Mouse (Mus musculus): Measurements from ENCODE around the gene Ppm1n. TPM values are rescaled to one million over a fixed set of nuclear protein-coding genes. Genes with fewer than 3 reads are reported as not detected.

Ppm1n gene
- polyA plus RNA-seq, 1 experiment: 0.05 TPM

DNA sequence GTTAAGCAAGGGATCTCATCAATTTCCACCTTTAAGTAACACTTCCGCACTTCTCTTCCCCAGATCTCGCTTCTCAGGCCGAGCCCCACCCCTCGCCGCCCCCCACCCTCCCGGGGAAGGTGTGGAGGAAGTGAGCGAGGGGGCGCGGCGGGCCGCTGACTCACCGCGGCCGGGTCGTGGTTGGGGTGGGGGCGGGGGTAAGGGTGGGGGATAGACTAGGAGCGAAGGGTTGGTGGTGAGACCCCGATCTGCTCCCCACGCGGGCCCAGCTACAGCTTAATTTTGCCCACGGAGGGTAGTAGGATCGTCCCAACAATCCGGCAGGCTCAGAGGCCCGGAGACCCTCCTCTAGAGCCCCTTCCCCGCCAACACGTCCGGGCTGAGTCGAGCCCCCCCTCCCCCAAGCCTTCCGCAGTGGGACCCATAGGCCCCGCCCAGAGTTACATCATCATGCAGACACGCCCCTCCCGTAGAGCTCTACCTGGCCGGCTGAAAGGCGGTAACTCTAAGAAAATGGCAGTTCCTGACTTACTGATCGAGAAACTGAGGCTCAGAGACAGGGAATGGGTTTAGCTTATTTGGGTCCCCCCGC lies 7.6 kb downstream of the Ppm1n start:
- Histone ChIP-seq H3K79me2 (ENCODE audit: control insufficient read depth, insufficient read depth) (peaks cover 44% of the 10 kb centered on the region), H3K27me3 (ENCODE audit: control insufficient read depth, insufficient read depth, insufficient read length) (no peaks in the 10 kb centered on the region), H3K4me3 (ENCODE audit: insufficient read depth, poor library complexity, severe bottlenecking) (peak overlapping the region; percentile 74), H3K36me3 (ENCODE audit: control insufficient read depth, insufficient read depth) (peaks cover 10% of the 10 kb centered on the region), H3ac (ENCODE audit: control insufficient read depth, insufficient read length, low read depth) (peak overlapping the region; percentile 89), H3K79me3 (ENCODE audit: low read depth) (peaks cover 32% of the 10 kb centered on the region)
- TF ChIP-seq USF1 (IDR thresholded peaks at IDR 0.05; ENCODE audit: low read depth) (no peak), CEBPB (IDR thresholded peaks at IDR 0.05; ENCODE audit: low read depth) (peak; percentile 36)

DNA sequence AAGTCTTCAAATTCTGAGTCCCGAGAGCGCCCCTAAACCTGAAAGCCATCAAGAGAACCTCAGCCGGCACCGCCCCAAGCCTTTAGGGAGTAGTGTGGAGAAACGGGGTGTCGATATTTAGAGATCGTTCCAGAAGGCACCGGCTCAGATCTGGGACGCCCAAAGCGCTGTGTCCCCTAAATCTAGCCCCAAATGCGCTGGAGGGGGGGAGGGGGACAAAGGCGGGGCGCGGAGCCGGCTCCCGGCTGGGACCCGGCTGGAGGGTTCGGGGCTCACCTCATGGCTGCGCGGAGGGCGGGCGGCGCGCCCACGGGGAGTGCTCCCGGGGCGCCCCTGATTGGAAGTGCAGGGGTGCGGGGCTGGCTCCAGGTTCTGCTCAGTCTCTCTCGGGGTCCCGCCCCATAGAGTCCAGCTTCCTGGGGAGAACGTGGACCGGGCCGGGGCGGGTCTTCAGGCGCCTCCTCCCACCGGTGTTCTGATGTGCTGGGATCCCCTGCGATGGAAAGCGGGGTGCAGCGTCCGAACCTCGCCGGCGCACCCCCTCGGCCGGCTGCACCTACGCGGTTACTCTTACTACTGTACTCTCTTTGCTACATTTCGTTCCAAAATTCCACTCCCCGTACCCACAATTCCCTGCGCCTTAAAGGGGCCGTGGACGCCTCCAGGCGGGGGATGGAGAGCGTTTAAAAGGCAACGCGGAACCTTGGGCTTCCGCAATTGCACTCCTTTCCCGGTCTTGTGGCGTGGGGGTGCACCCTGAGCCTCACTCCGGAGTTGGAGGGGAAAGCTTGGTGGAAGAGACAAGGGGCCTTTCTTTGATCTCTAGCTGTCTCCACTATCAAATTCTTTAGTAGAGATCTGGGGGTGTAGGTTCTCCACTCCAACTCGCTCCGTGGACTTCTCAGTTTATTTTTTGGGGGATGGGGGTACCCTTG lies 8.4 kb downstream of the Ppm1n start, which contains the start of gene Vasp:
TSS of gene Vasp (minus strand) at position 580 of the 935 bp plus-strand sequence.
- Histone ChIP-seq H3ac (ENCODE audit: control insufficient read depth, insufficient read length, low read depth) (peak within 1 kb of the TSS; percentile 89), H3K36me3 (ENCODE audit: control insufficient read depth, insufficient read depth) (peaks cover 10% of the 10 kb centered on the region), H3K79me2 (ENCODE audit: control insufficient read depth, insufficient read depth) (peaks cover 51% of the 10 kb centered on the region), H3K79me3 (ENCODE audit: low read depth) (peaks cover 36% of the 10 kb centered on the region), H3K27me3 (ENCODE audit: control insufficient read depth, insufficient read depth, insufficient read length) (no peaks in the 10 kb centered on the region), H3K4me3 (ENCODE audit: insufficient read depth, poor library complexity, severe bottlenecking) (peak within 1 kb of the TSS; percentile 74)
- TF ChIP-seq USF1 (IDR thresholded peaks at IDR 0.05; ENCODE audit: low read depth) (no peak), FOSL1 (IDR thresholded peaks at IDR 0.05; ENCODE audit: insufficient read depth, low read length, poor library complexity, severe bottlenecking) (no peak), CTCF (IDR thresholded peaks at IDR 0.05; ENCODE audit: control insufficient read depth, insufficient read depth, insufficient read length) (no peak), MAX (IDR thresholded peaks at IDR 0.05) (no peak), MYOD1 (IDR thresholded peaks at IDR 0.05; ENCODE audit: control insufficient read depth, insufficient read length, low read depth) (no peak), MYOG (IDR thresholded peaks at IDR 0.05; ENCODE audit: control insufficient read depth, extremely low read depth, insufficient read length) (no peak)

DNA sequence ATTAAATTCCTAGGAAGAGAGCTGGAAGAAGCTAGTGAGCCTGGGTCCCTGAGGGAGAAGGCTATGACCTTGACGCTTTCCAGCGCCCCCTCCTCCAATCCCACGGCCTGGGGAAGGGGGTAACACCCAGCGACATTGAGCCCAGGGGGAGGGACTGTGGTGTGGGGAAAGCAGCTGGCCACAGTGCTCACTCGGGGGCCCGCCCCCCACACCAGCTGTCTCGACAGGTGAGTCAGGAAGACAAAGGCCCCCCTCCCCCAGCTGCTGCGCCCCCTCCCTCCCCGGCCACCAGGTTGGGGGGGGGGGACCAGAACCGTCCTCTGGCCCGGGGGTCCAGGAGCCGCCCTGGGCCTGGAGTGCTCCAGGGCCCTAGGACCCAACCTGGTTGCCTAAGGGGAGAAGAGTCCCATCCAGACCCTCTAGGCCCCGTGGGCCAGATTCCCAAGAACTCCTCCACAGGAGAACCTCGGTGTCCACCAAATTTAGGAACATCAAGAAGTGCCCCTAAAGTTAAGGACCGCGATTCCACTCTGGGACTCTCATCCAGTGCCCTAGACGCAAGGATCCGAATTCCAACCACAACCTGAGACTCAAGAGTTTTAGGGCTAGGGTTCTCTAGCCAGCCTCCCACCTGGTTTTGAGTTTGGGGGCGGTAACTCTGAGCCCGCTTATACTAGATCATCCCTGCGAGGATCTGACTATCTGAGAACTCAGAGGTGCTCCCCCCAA lies 9.2 kb downstream of the Ppm1n start:
- H3K27me3 ChIP-seq (ENCODE audit: control insufficient read depth, insufficient read depth, insufficient read length): no peaks in the 10 kb centered on the region
- H3K36me3 ChIP-seq (ENCODE audit: control insufficient read depth, insufficient read depth): peaks cover 10% of the 10 kb centered on the region
- H3K79me3 ChIP-seq (ENCODE audit: low read depth): peaks cover 40% of the 10 kb centered on the region
- peaks cover 60% of the 10 kb centered on the region for H3K79me2 ChIP-seq (ENCODE audit: control insufficient read depth, insufficient read depth)
- TF ChIP-seq MYOD1 (IDR thresholded peaks at IDR 0.05; ENCODE audit: control insufficient read depth, insufficient read length, low read depth): peak; percentile 61
- TF ChIP-seq CTCF (IDR thresholded peaks at IDR 0.05; ENCODE audit: control insufficient read depth, insufficient read depth, insufficient read length): no peak
- no peak for TF ChIP-seq MYOG (IDR thresholded peaks at IDR 0.05; ENCODE audit: control insufficient read depth, extremely low read depth, insufficient read length)
- peak overlapping the region; percentile 89 for H3ac ChIP-seq (ENCODE audit: control insufficient read depth, insufficient read length, low read depth)
- peak overlapping the region; percentile 74 for H3K4me3 ChIP-seq (ENCODE audit: insufficient read depth, poor library complexity, severe bottlenecking)

DNA sequence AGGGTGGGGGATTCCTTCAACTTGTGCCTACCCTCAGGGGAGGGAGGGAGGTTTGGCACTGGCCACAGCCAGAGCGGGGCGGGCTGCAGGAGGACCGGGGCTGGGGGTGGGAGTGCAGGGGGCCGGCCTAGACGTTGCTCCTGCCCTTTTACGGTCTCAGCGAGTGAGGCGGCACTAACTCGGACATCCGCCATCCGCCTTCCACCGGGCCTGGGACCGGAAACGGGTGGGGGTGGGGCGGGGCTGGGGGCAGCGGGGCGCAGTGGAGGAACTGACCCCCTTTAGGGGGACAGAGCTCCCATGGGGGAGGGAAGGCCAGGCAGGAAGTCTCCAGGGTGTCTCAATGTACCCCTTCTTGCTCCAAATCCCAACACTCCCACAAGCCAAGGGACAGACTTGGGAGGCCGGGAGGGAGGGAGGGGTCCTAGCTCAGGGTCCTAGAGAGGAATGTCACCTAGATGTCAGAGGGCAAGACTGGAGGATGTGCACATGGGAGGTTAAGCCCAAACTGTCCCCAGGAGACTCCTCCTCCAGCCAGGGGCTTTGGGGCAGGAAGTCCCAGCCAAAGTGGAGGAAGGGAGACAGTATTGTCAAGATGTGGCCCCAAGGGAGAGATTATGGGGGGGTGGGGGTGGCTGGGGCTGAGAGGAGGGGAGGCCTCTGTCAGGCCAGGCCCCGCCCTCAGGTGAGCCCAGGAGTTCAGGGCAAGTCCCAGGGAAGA lies 10.0 kb downstream of the Ppm1n start:
- peaks cover 66% of the 10 kb centered on the region for H3K79me2 ChIP-seq (ENCODE audit: control insufficient read depth, insufficient read depth)

DNA sequence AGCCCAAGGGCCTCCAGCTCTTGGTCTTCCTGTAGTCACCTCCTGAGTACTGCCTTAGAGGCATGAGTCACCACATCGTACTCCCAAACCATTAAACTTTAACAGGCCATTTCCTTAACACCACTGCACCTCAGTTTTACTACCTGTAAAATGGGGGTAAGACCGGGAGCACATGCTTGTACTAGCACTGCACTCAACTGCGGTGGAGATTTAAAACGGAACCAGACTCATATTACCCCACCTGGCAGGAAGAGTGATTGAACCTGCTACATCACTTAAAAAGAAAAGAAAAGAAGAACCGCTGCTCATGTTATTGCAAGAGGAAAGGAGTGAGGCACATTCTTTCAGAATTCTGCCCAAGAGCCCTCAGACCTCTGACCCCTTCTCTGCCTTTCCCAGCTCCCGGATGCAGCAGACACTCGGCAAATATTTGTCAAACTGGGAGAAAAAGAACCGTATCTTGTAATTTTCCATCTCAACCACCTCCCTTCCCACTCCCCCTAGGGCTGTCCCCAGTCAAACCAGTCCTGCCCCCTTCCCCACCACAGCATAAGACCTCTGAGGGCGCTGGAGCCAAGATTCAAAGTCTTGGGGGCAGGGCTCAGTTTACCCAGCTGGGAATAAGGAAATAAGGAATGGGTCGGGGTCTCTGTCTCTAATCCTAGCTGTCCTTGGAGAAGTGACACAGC lies 10.7 kb downstream of the Ppm1n start:
- H3ac ChIP-seq (ENCODE audit: control insufficient read depth, insufficient read length, low read depth): peak overlapping the region; percentile 70
- TF ChIP-seq USF1 (IDR thresholded peaks at IDR 0.05; ENCODE audit: low read depth): no peak
- no peak for TF ChIP-seq FOSL1 (IDR thresholded peaks at IDR 0.05; ENCODE audit: insufficient read depth, low read length, poor library complexity, severe bottlenecking)
- no peak for TF ChIP-seq MAX (IDR thresholded peaks at IDR 0.05)
- TF ChIP-seq MYOG (IDR thresholded peaks at IDR 0.05; ENCODE audit: control insufficient read depth, extremely low read depth, insufficient read length): no peak
- no peak for TF ChIP-seq CEBPB (IDR thresholded peaks at IDR 0.05; ENCODE audit: low read depth)
- no peak for TF ChIP-seq MYOD1 (IDR thresholded peaks at IDR 0.05; ENCODE audit: control insufficient read depth, insufficient read length, low read depth)
- no peak for TF ChIP-seq CTCF (IDR thresholded peaks at IDR 0.05; ENCODE audit: control insufficient read depth, insufficient read depth, insufficient read length)
- H3K79me2 ChIP-seq (ENCODE audit: control insufficient read depth, insufficient read depth): peaks cover 74% of the 10 kb centered on the region
- no peaks in the 10 kb centered on the region for H3K27me3 ChIP-seq (ENCODE audit: control insufficient read depth, insufficient read depth, insufficient read length)
- H3K79me3 ChIP-seq (ENCODE audit: low read depth): peaks cover 42% of the 10 kb centered on the region
- peaks cover 20% of the 10 kb centered on the region for H3K36me3 ChIP-seq (ENCODE audit: control insufficient read depth, insufficient read depth)
- H3K4me3 ChIP-seq (ENCODE audit: insufficient read depth, poor library complexity, severe bottlenecking): peak overlapping the region; percentile 74

More for the DNA sequence above, 10.0 kb downstream of the Ppm1n start:
- H3ac ChIP-seq (ENCODE audit: control insufficient read depth, insufficient read length, low read depth): peak overlapping the region; percentile 78
- H3K4me3 ChIP-seq (ENCODE audit: insufficient read depth, poor library complexity, severe bottlenecking): peak overlapping the region; percentile 74
- no peaks in the 10 kb centered on the region for H3K27me3 ChIP-seq (ENCODE audit: control insufficient read depth, insufficient read depth, insufficient read length)
- TF ChIP-seq MYOG (IDR thresholded peaks at IDR 0.05; ENCODE audit: control insufficient read depth, extremely low read depth, insufficient read length) (no peak), USF1 (IDR thresholded peaks at IDR 0.05; ENCODE audit: low read depth) (no peak), MYOD1 (IDR thresholded peaks at IDR 0.05; ENCODE audit: control insufficient read depth, insufficient read length, low read depth) (no peak), MAX (IDR thresholded peaks at IDR 0.05) (no peak), CTCF (IDR thresholded peaks at IDR 0.05; ENCODE audit: control insufficient read depth, insufficient read depth, insufficient read length) (no peak), FOSL1 (IDR thresholded peaks at IDR 0.05; ENCODE audit: insufficient read depth, low read length, poor library complexity, severe bottlenecking) (no peak), CEBPB (IDR thresholded peaks at IDR 0.05; ENCODE audit: low read depth) (no peak)
- H3K36me3 ChIP-seq (ENCODE audit: control insufficient read depth, insufficient read depth): peaks cover 13% of the 10 kb centered on the region
- H3K79me3 ChIP-seq (ENCODE audit: low read depth): peaks cover 42% of the 10 kb centered on the region

Measured in C2C12 (cell line).